Mouse (Mus musculus): ENCODE measurements around the gene Hivep3. TPM values are rescaled to one million over a fixed set of nuclear protein-coding genes. Genes with fewer than 3 reads are reported as not detected.

Gene Hivep3
- polyA plus RNA-seq (2021; fragmentation: Nextera tagmentation), result 23.0 and 38.3 TPM in 2 replicates
- long read RNA-seq, experiment 1, full-length matches to known transcripts, result 18 of 42 reads
- long read RNA-seq, experiment 1, partial matches to known transcripts, result 6 of 42 reads
- long read RNA-seq, experiment 1, other reads (novel, unspliced or antisense), result 18 of 42 reads
- long read RNA-seq, experiment 2, partial matches to known transcripts, result 5 of 24 reads
- long read RNA-seq, experiment 2, other reads (novel, unspliced or antisense), result 15 of 24 reads

DNA sequence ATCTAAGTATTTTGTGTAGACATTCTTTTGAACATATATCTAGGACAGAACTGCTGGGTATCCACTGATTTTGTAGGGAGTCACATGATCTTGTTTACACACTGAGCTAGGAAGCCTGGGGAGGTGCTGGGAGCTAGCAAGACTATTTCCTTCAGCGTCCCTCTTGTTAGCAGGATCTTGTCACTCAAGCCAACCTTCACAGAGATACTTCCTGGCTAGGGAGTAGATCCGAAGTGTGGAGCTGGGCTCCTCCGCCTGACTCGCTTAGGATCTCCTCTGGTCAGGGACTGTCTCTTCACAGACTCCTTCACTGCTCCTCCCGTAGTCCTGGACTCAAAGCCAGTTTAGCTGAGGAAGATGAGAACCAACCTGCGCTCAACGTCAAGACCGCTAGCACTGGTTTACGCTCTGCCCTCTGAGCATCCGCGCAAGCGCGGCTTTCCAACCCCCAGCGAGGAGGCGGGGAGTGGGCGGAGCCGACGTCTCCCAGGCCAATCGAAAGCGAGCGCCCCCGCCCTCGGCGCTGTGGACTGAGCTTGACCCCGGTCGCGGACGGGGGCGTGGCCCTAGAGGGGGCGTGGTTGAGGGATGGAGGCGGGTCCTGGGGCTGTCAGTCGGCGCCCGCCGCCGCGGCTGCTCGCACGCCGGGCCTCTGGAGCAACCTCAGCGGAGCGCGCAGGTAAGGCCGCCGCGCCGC is at the start of gene Hivep3:
TSS of gene Hivep3 (plus strand) at position 601 of the 697 bp plus-strand sequence.

GRCm38 (mm10) chr4:120064696-120065095 is 331.1 kb downstream of the Hivep3 start, which contains the start of gene AL607142.1:
TSS of gene AL607142.1 (plus strand) at chr4:120064996.

GRCm38 (mm10) chr4:120161166-120161949 is 427.8 kb downstream of the Hivep3 start, which contains the start of gene Edn2:
TSS of gene Edn2 (plus strand) at chr4:120161206.

Other genes with a start within 250 kb of the Hivep3 start
- 4.6 and 5.7 TPM in 2 replicates for gene Rimkla, start 241.2 kb upstream of the Hivep3 start, polyA plus RNA-seq (2021; fragmentation: Nextera tagmentation)
- gene Foxj3, start 196.8 kb upstream of the Hivep3 start, polyA plus RNA-seq (2021; fragmentation: Nextera tagmentation), result 20.8 and 43.3 TPM in 2 replicates
- 6.5 and 7.1 TPM in 2 replicates for gene Frg2f1, start 194.3 kb upstream of the Hivep3 start, polyA plus RNA-seq (2021; fragmentation: Nextera tagmentation)
- gene Guca2a, start 96.1 kb upstream of the Hivep3 start, polyA plus RNA-seq (2021; fragmentation: Nextera tagmentation), result not detected in 2 replicates
- not detected in 2 replicates for gene Guca2b, start 74.8 kb upstream of the Hivep3 start, polyA plus RNA-seq (2021; fragmentation: Nextera tagmentation)